Mouse (Mus musculus) fat pad, adult 2 months (tissue): ENCODE results near the gene Crlf1.

Experiments used
- DNase-seq: peaks from one replicate; pipeline ENCODE4 v3.0.0-alpha.2; 2011; ENCODE audit warnings: low read depth, low spot score; ENCODE audit errors: extremely low read depth

The Crlf1 gene

DNA sequence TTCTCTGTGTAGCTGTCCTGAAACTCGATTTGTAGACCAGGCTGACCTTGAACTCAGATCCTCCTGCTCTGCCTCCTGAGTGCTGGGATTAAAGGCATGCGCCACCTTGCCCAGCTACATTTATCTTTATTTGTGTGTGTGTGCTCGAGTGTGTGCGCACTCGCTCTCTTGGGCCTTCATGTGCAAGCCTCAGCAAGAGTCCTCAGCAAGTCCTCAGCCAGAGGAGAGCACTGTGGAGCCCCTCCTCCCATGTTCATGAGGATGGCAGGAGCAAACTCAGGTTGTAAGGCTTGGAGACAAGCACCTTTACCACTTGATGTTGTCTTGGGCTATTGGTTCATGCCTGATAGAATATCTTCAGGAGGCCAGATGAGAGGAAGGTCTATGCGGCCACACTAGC lies 54.8 kb downstream of the Crlf1 start:
- no peak for DNase-seq

DNA sequence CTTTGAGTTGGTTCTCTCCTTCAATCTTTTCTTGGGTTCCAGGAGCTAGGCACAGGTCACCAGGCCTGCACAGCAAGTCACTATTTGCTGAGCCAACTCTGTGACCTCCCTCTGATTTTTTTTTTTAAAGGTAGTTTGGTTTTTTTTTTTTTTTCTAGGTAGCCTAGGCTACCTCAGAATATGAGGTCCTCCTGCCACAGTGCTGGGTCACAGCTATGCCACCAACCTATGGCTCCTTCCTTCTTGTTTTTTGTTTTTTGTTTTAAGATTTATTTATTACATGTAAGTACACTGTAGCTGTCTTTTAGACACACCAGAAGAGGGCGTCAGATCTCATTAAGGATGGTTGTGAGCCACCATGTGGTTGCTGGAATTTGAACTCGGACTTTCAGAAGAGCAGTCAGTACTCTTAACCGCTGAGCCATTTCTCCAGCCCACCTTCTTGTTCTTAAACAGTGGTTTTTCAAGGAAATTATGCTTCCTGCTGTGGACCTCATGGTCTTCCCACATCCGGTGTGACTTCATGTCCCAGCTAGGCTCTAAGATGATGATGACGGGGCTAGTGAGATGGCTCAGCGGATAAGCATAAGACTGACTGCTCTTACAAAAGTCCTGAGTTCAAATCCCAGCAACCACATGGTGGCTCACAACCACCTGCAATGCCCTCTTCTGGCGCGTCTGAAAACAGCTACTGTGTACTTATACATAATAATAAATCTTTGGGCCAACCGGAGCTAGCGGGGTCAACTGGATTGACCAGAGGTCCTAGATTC lies 56.6 kb downstream of the Crlf1 start:
- DNase-seq: no peak

DNA sequence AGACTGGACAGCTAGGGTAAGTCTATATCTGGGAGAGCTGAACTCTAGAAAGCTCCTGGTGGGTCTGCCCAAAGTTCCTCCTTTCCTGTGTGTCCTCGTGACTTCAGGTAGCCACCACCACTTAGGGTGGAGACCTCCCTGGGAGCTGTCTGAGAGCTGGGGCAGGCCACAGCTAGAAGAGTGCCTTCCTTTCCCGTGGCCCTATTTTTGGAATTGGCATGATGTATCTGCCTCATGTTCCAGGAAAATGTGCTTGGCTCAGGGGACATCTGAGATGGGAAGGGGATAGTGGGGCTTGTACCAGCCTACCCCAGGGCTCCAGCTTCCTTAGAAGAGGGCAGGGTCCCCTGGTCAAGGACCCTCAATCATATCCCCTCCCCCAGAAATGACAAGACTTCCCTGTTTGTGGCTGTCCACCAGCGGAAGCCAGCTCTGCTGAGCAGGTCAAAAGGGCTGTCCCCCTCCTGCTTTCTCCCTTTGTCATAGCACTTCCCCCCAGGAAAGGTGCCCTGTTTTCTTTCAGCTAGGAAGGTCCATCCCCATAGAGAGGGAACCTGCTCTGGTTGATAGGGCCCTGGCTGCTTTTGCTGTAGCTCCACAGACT lies 58.7 kb downstream of the Crlf1 start:
- DNase-seq: no peak

DNA sequence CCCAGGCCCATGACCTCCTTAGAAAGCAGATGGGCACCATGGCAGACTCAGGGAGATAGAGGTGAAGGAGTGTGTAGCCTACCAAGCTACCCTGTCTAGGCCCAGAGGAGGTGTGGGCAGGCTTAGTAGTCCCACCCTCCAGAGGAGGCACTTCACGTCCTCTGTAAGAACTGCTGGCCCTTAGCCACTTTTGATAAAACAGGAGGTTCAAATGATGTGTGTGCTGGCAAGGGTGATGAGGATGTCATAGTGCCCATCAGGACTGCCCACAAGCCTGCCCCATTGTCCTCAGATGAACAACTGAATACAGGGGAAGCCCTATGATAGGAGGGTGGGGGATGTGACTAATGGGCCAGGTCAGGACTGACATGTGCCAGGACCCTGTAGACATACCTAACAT lies 59.9 kb downstream of the Crlf1 start:
- no peak for DNase-seq
